Mouse (Mus musculus): ENCODE measurements around the gene Pptc7.
"Not testable (repeated sequence)": the region's sequence is repeated elsewhere in the genome, so short reads cannot be mapped to it uniquely, and the experiment has no call there.

The Pptc7 gene

GRCm38 (mm10) chr5:122302810-122303745 lies 18.9 kb downstream of the Pptc7 start:
- peak; percentile 29 for DNase-seq (ENCODE audit: low spot score)

GRCm38 (mm10) chr5:122303937-122304336 lies 19.8 kb downstream of the Pptc7 start:
- no peak for DNase-seq (ENCODE audit: low spot score)

- DNase-seq (ENCODE audit: low spot score), result no peak
These were observed 20.4 kb downstream of the Pptc7 start for GRCm38 (mm10) chr5:122304541-122304940.

DNA sequence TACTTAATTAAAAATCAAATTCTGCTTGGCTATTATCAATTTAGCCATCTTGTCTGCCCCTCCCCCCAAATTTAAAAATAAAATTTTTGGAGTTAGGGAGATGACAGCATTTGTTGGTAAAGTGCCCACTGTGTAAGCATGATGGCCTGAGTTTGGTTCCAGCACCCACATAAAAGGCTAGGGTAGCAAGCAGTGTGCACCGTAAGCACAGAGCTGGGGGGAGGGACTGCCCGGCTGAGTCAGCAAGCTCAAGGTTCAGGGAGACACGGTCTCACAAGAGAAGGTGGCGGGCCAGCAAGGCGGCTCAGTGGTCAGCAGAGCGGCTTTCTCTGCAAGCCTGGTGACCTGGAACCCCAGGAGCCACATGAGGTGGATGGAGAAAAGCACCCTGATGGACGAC lies 21.3 kb downstream of the Pptc7 start:
- no peak for DNase-seq (ENCODE audit: low spot score)

DNA sequence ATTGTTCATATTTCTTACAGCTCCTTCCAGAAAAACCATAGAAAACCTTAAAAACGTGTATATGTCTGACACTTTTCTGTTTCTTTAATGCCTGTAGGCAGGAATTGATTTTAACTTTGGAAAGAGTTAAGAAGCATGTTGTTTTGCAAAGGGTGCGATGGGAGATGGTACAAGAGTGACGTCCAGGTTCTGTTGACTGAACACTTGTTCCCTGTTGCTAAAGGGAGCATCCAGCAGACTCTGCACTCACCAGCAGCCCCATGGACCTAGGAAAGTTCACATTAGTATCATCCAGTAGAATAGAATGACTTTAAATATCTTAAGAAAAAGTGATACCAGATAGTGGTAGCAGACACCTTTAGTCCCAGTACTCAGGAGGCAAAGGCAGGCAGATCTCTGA lies 22.4 kb downstream of the Pptc7 start:
- no peak for DNase-seq (ENCODE audit: low spot score)

GRCm38 (mm10) chr5:122310699-122311098 lies 26.5 kb downstream of the Pptc7 start:
- DNase-seq (ENCODE audit: low spot score), result no peak

- no peak for DNase-seq (ENCODE audit: low spot score)
These were observed 27.5 kb downstream of the Pptc7 start for GRCm38 (mm10) chr5:122311692-122312091.

GRCm38 (mm10) chr5:122312346-122312745 lies 28.2 kb downstream of the Pptc7 start:
- DNase-seq (ENCODE audit: low spot score), result no peak

GRCm38 (mm10) chr5:122312942-122313684 lies 28.9 kb downstream of the Pptc7 start:
- DNase-seq (ENCODE audit: low spot score), result no peak

DNA sequence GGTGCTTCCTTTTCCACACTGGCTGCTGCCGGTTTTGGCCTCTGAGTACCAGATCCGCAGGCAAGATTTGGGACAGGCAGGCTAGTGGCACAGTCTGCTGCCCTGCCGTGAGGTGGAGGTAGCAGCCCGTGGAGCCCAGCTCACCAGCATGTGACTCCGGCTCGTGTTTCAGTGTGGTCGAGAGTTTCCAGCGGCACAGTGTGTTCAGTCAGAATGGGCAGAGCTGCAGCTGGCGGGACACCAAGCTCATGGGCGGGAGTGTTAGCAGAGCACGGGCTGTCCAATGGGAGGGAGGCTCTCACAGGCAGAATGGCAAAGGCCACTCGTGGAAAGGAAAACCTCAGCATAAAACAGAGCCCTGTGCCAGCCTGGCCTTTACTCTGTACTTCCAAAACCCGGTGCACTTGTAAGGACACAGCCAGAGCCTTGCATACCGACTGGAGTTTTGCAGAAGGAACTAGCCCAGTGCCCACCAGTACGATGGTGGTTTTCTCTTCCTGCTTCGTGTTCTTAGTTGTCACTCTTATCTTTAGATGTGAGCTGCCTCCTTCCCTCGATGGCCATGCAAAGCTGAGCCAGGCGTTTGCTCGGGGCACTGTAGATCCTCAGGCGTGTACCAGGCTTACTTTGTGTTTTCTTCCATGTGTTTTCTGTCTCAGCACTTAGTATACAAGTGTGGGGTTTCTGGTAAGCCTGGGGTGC lies 31.0 kb downstream of the Pptc7 start:
- no peak for DNase-seq (ENCODE audit: low spot score)

- no peak for DNase-seq (ENCODE audit: low spot score)
These were observed 33.3 kb downstream of the Pptc7 start for GRCm38 (mm10) chr5:122317329-122318045.

DNA sequence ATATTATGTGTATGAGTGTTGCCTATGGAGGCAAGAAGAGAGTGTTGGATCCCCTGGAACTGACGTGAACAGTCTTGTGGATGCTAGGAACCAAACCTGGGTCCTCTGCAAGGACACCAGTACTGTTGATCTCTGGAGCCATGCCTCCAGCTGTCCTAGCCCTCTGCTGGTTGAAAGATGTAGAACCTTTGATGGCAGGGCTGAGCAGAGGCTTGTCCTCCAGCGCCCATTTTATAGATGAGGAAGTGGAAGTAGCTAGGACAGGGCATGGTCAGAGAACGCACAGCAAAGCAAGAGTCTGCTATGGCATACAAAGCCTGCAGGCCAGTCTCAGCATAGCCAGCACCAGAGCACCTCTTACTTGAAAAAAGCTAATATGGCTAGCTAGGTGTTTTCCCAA lies 33.9 kb downstream of the Pptc7 start:
- peak; percentile 35 for DNase-seq (ENCODE audit: low spot score)

DNA sequence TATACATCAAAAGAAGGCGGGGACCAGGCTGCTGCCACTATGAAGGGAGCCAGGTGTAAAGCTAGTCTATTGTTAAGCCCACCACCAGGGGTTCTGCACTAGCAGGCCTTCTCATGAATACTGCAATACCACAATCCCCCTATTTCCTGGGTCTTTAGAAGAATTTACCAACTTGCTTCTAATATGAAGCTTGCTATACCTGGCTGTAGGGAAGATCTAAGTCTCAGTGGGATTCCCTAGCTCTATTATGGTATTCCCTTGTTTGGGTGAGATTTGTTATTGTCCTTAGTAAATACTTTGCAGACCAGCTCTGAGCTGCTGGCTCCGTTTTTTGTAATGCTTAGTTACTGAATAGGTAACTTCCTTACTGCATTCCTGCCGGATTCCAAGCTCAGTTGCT lies 34.8 kb downstream of the Pptc7 start:
- not testable (repeated sequence) for DNase-seq (ENCODE audit: low spot score)

DNA sequence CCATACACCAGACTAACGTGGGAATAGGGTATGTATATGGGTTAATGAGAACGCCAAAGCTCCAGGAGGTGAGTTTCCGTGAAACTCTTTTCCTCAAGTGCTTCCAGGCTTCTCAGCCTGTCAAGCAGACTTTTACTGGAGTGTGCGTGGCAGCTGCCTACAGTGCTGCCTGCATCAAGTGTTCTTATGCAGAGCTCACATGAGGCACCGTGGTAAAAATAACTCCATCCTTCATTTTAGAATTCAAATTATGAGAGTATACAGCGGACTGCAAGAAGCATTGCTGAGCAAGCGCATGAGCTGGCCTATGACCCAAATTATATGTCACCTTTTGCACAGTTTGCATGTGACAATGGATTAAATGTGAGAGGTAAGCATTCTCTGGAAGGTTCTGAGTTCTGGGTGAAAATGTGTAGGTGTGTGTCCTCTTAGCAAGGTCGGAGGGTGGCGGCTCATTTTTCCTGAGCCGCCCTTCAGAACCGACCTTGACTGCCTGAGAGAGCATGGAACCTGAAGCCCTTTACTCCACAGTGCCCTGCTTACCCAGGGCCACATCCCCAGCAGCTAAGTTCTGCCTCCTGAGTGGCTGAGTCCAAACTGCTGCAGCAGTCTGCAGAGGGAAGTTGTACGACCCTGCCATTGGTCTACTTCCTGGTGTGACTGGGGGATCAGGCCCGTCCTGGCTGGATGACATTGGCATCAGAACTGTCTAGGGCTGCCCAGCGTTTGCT lies 35.5 kb downstream of the Pptc7 start:
- no peak for DNase-seq (ENCODE audit: low spot score)

DNA sequence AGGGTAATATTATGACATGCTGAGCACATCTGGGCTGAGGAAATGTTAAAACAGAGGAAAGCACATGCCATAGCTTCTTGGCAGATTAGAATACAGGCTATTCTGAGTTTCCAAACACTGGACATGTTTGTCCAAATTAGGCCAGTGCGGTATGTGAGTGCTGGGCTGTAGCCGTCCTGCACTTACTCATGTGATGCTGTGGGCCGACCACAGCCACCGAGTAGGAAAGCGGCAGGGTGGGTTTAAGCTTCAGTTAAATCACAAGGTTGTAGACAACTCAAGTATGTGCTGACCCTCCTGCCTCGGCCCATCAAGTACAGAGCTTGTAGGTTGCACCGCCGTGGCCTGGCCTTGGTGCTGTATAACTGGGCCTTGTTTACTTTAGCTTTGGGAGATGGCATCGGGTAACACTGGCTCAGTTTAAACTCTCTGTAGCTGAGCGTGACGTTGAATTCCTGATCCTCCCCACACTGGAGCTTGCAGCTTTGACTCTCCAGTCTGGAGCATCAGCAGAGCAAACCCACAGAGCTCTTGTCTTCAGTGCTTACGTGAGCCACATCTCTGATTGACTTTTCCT lies 36.1 kb downstream of the Pptc7 start:
- DNase-seq (ENCODE audit: low spot score), result no peak

- peak; percentile 22 for DNase-seq (ENCODE audit: low spot score)
These were observed 39.4 kb downstream of the Pptc7 start for GRCm38 (mm10) chr5:122323523-122323922.

GRCm38 (mm10) chr5:122324608-122325431 lies 40.7 kb downstream of the Pptc7 start:
- DNase-seq (ENCODE audit: low spot score), result no peak

DNA sequence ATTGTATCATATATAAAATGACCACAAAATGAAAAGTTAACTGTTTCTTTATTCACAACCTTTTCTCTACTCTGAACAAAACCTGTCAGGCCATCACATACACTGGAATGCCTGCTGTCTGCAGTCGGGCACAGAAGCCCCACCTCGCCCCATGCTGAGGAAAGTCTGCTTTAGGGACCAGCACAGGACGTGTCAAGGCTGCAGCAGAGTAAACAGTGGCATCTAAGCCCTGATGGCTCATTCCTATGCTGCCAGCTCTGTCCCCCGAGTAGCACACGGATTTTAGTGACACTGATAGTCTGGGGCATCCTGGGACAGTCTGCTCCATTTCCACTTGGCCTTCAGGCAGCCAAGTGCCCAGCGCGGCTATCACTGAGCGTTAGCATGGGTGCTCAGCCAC lies 41.3 kb downstream of the Pptc7 start:
- no peak for DNase-seq (ENCODE audit: low spot score)

GRCm38 (mm10) chr5:122327283-122327682 lies 43.1 kb downstream of the Pptc7 start:
- no peak for DNase-seq (ENCODE audit: low spot score)

GRCm38 (mm10) chr5:122330269-122330668 lies 46.1 kb downstream of the Pptc7 start:
- no peak for DNase-seq (ENCODE audit: low spot score)

Data from retina, embryonic 14.5 days (tissue).